ENCODE assay signal across 7 mouse cellular contexts in genomic region chr2:164167752-164168570, GRCm38 (mm10). TPM values are rescaled to one million over a fixed set of nuclear protein-coding genes. Genes with fewer than 3 reads are reported as not detected.
DNase-seq lines count a peak whose midpoint lies in the region; ATAC-seq and TF ChIP-seq lines count a peak whose summit lies in the region.

No protein-coding gene starts in this region.

- intact Hi-C loops in gastrocnemius, postnatal 36 days (cut with DNase I) = no loop called here

- H3K9me3 ChIP-seq in lung, embryonic 14.5 days (ENCODE audit: low read depth, low read length) = no peaks in the 10 kb centered on the region
- H3K9me3 ChIP-seq in embryonic facial prominence, embryonic 14.5 days (ENCODE audit: control insufficient read depth, low read length) = no peaks in the 10 kb centered on the region
- no peaks in the 10 kb centered on the region for H3K9me3 ChIP-seq in limb, embryonic 10.5 days (replicated peaks)
- no peaks in the 10 kb centered on the region for H3K9me3 ChIP-seq in stomach, embryonic 14.5 days (ENCODE audit: control insufficient read depth, low read depth, low read length)

- TF ChIP-seq CTCF in lung, embryonic 14.5 days (IDR thresholded peaks at IDR 0.05; ENCODE audit: low read depth) = no peak

- peaks cover 62% of the 10 kb centered on the region for H3K27me3 ChIP-seq in lung, embryonic 14.5 days (ENCODE audit: insufficient read depth, low read length)
- peaks cover 66% of the 10 kb centered on the region for H3K27me3 ChIP-seq in embryonic facial prominence, embryonic 14.5 days (replicated peaks; ENCODE audit: control insufficient read depth, insufficient read depth, low read length)
- H3K27me3 ChIP-seq in limb, embryonic 10.5 days (ENCODE audit: low read depth, poor library complexity, severe bottlenecking) = peaks cover 87% of the 10 kb centered on the region
- H3K27me3 ChIP-seq in stomach, embryonic 14.5 days (ENCODE audit: control insufficient read depth, insufficient read depth, low read length) = peaks cover 47% of the 10 kb centered on the region

- DNase-seq in lung, embryonic 14.5 days = peak; percentile 20
- DNase-seq in lung, adult 18-20 months = no peak
- DNase-seq in embryonic facial prominence, embryonic 14.5 days (ENCODE audit: low spot score) = no peak
- DNase-seq in limb, embryonic 10.5 days (ENCODE audit: low spot score) = peak; percentile 51
- no peak for DNase-seq in thymus, postnatal 25 days
- DNase-seq in gastrocnemius, postnatal 36 days = no peak

- WGBS in lung, embryonic 14.5 days = 12% methylated on average over 86 of the region's 90 CpGs
- WGBS in embryonic facial prominence, embryonic 14.5 days = 16% methylated on average over 54 of the region's 90 CpGs
- 11% methylated on average over 90 of the region's 90 CpGs for WGBS in limb, embryonic 10.5 days
- WGBS in stomach, embryonic 14.5 days = 9% methylated on average over 83 of the region's 90 CpGs

- H3K36me3 ChIP-seq in lung, embryonic 14.5 days (ENCODE audit: insufficient read depth) = no peaks in the 10 kb centered on the region
- H3K36me3 ChIP-seq in embryonic facial prominence, embryonic 14.5 days (ENCODE audit: control insufficient read depth, insufficient read depth, low read length) = no peaks in the 10 kb centered on the region
- H3K36me3 ChIP-seq in limb, embryonic 10.5 days = no peaks in the 10 kb centered on the region
- H3K36me3 ChIP-seq in stomach, embryonic 14.5 days (ENCODE audit: control insufficient read depth, insufficient read depth, low read length) = no peaks in the 10 kb centered on the region

- peak; percentile 42; the same call in 1 of the 2 replicates for ATAC-seq in lung, embryonic 14.5 days (ENCODE audit: insufficient read depth)
- peak; percentile 26; the same call in 1 of the 2 replicates for ATAC-seq in embryonic facial prominence, embryonic 14.5 days (ENCODE audit: low read depth)
- ATAC-seq in stomach, embryonic 14.5 days (ENCODE audit: insufficient number of reproducible peaks, insufficient read depth, low FRiP score, low read depth) = no peak; the same call in 1 of the 2 replicates

- no peaks in the 10 kb centered on the region for H3K4me1 ChIP-seq in lung, embryonic 14.5 days (ENCODE audit: insufficient read depth)
- peaks cover 24% of the 10 kb centered on the region for H3K4me1 ChIP-seq in embryonic facial prominence, embryonic 14.5 days (ENCODE audit: control insufficient read depth, insufficient read depth, low read length)
- peaks cover 28% of the 10 kb centered on the region for H3K4me1 ChIP-seq in limb, embryonic 10.5 days
- peaks cover 9% of the 10 kb centered on the region for H3K4me1 ChIP-seq in stomach, embryonic 14.5 days (ENCODE audit: control insufficient read depth, insufficient read depth, low read length)

- H3K4me2 ChIP-seq in lung, embryonic 14.5 days = peak overlapping the region; percentile 62
- peak overlapping the region; percentile 60 for H3K4me2 ChIP-seq in embryonic facial prominence, embryonic 14.5 days (ENCODE audit: low read depth, low read length)
- peak overlapping the region; percentile 55 for H3K4me2 ChIP-seq in stomach, embryonic 14.5 days (replicated peaks; ENCODE audit: low read depth, low read length)

- H3K4me3 ChIP-seq in lung, embryonic 14.5 days (ENCODE audit: low read depth, low read length) = peak overlapping the region; percentile 35
- H3K4me3 ChIP-seq in embryonic facial prominence, embryonic 14.5 days (ENCODE audit: low read depth, low read length) = peak overlapping the region; percentile 38
- H3K4me3 ChIP-seq in limb, embryonic 10.5 days = peak overlapping the region; percentile 48
- H3K4me3 ChIP-seq in stomach, embryonic 14.5 days (ENCODE audit: low read depth, low read length) = peak overlapping the region; percentile 32

- H3K9ac ChIP-seq in lung, embryonic 14.5 days = no peak overlapping the region
- peak overlapping the region; percentile 48 for H3K9ac ChIP-seq in embryonic facial prominence, embryonic 14.5 days (ENCODE audit: low read depth, low read length)
- no peak overlapping the region for H3K9ac ChIP-seq in stomach, embryonic 14.5 days (replicated peaks; ENCODE audit: low read depth, low read length)

- H3K27ac ChIP-seq in lung, embryonic 14.5 days (ENCODE audit: low read depth) = no peak overlapping the region
- no peak overlapping the region for H3K27ac ChIP-seq in embryonic facial prominence, embryonic 14.5 days (replicated peaks; ENCODE audit: low read depth, low read length)
- 0 out of 2 replicates have a peak overlapping the region, but pooled peaks have one; percentile 25 for H3K27ac ChIP-seq in limb, embryonic 10.5 days
- H3K27ac ChIP-seq in stomach, embryonic 14.5 days (ENCODE audit: low read length) = no peak overlapping the region

RNA-seq across cellular contexts. Expression of gene Kcns1, which starts 3.0 kb away (rescaled TPM):
- polyA plus RNA-seq in lung, embryonic 14.5 days (2014; fragmentation: Nextera tagmentation; extraction: Ambion mirVana) = not detected in 2 replicates
- polyA plus RNA-seq in embryonic facial prominence, embryonic 14.5 days (2014; fragmentation: Nextera tagmentation; extraction: Ambion mirVana) = 0.85 and 1.2 TPM in 2 replicates
- polyA plus RNA-seq in limb, embryonic 10.5 days (2016; fragmentation: Nextera tagmentation; extraction: Ambion mirVana) = 0.15 TPM in 1 of 2 replicates, not detected in the other
- polyA plus RNA-seq in stomach, embryonic 14.5 days (2014; fragmentation: Nextera tagmentation; extraction: Ambion mirVana) = 0.14 and 0.15 TPM in 2 replicates
- under 1 TPM; 0.46 to 0.67 TPM for total RNA-seq in gastrocnemius, postnatal 36 days (2021)

RNA-seq across cellular contexts. Expression of gene Wfdc5, which starts 14.6 kb away (rescaled TPM):
- not detected in 2 replicates for polyA plus RNA-seq in lung, embryonic 14.5 days (2014; fragmentation: Nextera tagmentation; extraction: Ambion mirVana)
- polyA plus RNA-seq in embryonic facial prominence, embryonic 14.5 days (2014; fragmentation: Nextera tagmentation; extraction: Ambion mirVana) = 0.48 and 0.96 TPM in 2 replicates
- not detected in 2 replicates for polyA plus RNA-seq in limb, embryonic 10.5 days (2016; fragmentation: Nextera tagmentation; extraction: Ambion mirVana)
- not detected in 2 replicates for polyA plus RNA-seq in stomach, embryonic 14.5 days (2014; fragmentation: Nextera tagmentation; extraction: Ambion mirVana)
- total RNA-seq in gastrocnemius, postnatal 36 days (2021) = under 1 TPM in 1 of 2 experiments, not detected in 1; 0.20 TPM

RNA-seq across cellular contexts. Expression of gene Wfdc12, which starts 22.4 kb away (rescaled TPM):
- polyA plus RNA-seq in lung, embryonic 14.5 days (2014; fragmentation: Nextera tagmentation; extraction: Ambion mirVana) = not detected in 2 replicates
- polyA plus RNA-seq in embryonic facial prominence, embryonic 14.5 days (2014; fragmentation: Nextera tagmentation; extraction: Ambion mirVana) = 0.28 TPM in 1 of 2 replicates, not detected in the other
- polyA plus RNA-seq in limb, embryonic 10.5 days (2016; fragmentation: Nextera tagmentation; extraction: Ambion mirVana) = not detected in 2 replicates
- polyA plus RNA-seq in stomach, embryonic 14.5 days (2014; fragmentation: Nextera tagmentation; extraction: Ambion mirVana) = not detected in 2 replicates
- total RNA-seq in gastrocnemius, postnatal 36 days (2021) = not detected

RNA-seq across cellular contexts. Expression of gene Wfdc15a, which starts 32.0 kb away (rescaled TPM):
- not detected in 2 replicates for polyA plus RNA-seq in lung, embryonic 14.5 days (2014; fragmentation: Nextera tagmentation; extraction: Ambion mirVana)
- not detected in 2 replicates for polyA plus RNA-seq in embryonic facial prominence, embryonic 14.5 days (2014; fragmentation: Nextera tagmentation; extraction: Ambion mirVana)
- not detected in 2 replicates for polyA plus RNA-seq in limb, embryonic 10.5 days (2016; fragmentation: Nextera tagmentation; extraction: Ambion mirVana)
- polyA plus RNA-seq in stomach, embryonic 14.5 days (2014; fragmentation: Nextera tagmentation; extraction: Ambion mirVana) = not detected in 2 replicates
- total RNA-seq in gastrocnemius, postnatal 36 days (2021) = not detected

RNA-seq across cellular contexts. Expression of gene Wfdc15b, which starts 53.5 kb away (rescaled TPM):
- not detected in 2 replicates for polyA plus RNA-seq in lung, embryonic 14.5 days (2014; fragmentation: Nextera tagmentation; extraction: Ambion mirVana)
- 0.39 TPM in 1 of 2 replicates, not detected in the other for polyA plus RNA-seq in embryonic facial prominence, embryonic 14.5 days (2014; fragmentation: Nextera tagmentation; extraction: Ambion mirVana)
- polyA plus RNA-seq in limb, embryonic 10.5 days (2016; fragmentation: Nextera tagmentation; extraction: Ambion mirVana) = not detected in 2 replicates
- 13.2 and 23.6 TPM in 2 replicates for polyA plus RNA-seq in stomach, embryonic 14.5 days (2014; fragmentation: Nextera tagmentation; extraction: Ambion mirVana)
- total RNA-seq in gastrocnemius, postnatal 36 days (2021) = not detected

Comparison
In these comparisons a context has a peak if more than half of its experiments do, and no peak if none do; other contexts are left out.
1. DNase-seq: peak in lung, embryonic 14.5 days (single experiment) and limb, embryonic 10.5 days (single experiment); none in lung, adult 18-20 months (0 of 2), embryonic facial prominence, embryonic 14.5 days (single experiment), thymus, postnatal 25 days (single experiment) and gastrocnemius, postnatal 36 days (0 of 2).
2. Peak in every context shown above with its lines, with median percentiles within 50 percentile points of each other: H3K4me2 ChIP-seq and H3K4me3 ChIP-seq.